Mouse (Mus musculus) myocyte (in vitro differentiated cells): ENCODE data around the gene Nrip1.

Source experiments
- E2F4 ChIP-seq: IDR thresholded peaks from one replicate; pipeline ENCODE4 v1.6.1; 2011; ENCODE audit warnings: mild to moderate bottlenecking, control low read depth, moderate library complexity; ENCODE audit not compliant: insufficient read depth
- MAX ChIP-seq: IDR thresholded peaks from one replicate; pipeline ENCODE4 v1.6.1; 2011; ENCODE audit warnings: low read depth, mild to moderate bottlenecking, control low read depth
- POLR2A ChIP-seq: IDR thresholded peaks from one replicate; pipeline ENCODE4 v1.6.1; 2011; ENCODE audit warnings: low read depth, mild to moderate bottlenecking, control low read depth, moderate library complexity; ENCODE audit not compliant: insufficient read length
- POLR2AphosphoS2 ChIP-seq: IDR thresholded peaks from one replicate; pipeline ENCODE4 v1.6.1; 2011; ENCODE audit warnings: low read depth, control low read depth; ENCODE audit not compliant: insufficient read length
- USF1 ChIP-seq: IDR thresholded peaks from one replicate; pipeline ENCODE4 v1.6.1; 2011; ENCODE audit warnings: low read depth, mild to moderate bottlenecking, control low read depth, moderate library complexity

- TF ChIP-seq POLR2A (no peak), E2F4 (no peak), POLR2AphosphoS2 (no peak), USF1 (no peak), MAX (no peak)
Measured at GRCm38 (mm10) chr16:76349053-76349452, 24.6 kb downstream of the Nrip1 start.
